Mouse (Mus musculus): ENCODE measurements at regions not wholly inside any gene's neighbourhood (a gene's known extent, or its start where the extent isn't known, plus 50 kb on each side); places are given as distances from the start of the nearest gene placed in this dataset.

DNA sequence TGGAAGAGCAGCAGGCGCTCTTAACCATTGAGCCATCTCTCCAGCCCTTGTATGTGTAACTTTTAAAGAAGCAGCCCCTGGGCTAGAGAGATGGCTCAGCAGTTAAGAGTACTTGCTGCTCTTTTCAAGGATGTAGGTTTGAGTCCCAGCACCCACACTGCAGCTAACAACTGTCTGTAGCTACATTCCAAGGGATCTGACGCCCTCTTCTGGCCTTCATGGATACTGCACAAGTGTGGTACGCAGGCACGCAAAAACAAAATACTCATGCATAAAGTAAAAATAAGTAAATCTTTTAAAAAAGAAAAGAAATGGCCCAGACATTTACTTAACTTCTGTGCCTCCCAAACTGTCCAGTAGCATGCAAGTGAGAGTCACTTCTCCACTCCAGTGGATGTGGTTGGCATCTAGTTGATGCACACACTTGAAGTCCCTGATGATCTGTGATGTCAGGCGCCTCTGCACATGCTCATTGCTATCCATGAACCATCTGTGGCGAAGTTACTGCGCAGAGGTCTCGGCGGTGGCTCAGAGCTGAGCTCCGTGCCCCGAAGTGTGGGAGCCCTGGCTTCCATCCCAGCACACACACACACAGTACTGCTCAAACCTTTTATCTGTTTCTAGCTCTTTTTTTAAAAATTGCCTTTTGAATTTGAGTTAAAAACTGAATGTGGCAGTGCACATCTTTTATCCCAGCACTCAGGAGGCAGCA is 59.0 kb upstream of the Nkx1-1 start:
- Histone ChIP-seq H3K36me3 (replicated peaks; ENCODE audit: low read length) (no peaks in the 10 kb centered on the region), H3K4me1 (peaks cover 5% of the 10 kb centered on the region; the same call in 1 of the 2 replicates), H3K4me3 (replicated peaks) (no peak overlapping the region), H3K27me3 (replicated peaks) (peaks cover 76% of the 10 kb centered on the region), H3K9me3 (peaks cover 3% of the 10 kb centered on the region; the same call in 1 of the 2 replicates)
- TF ChIP-seq FLI1 (IDR thresholded peaks at IDR 0.05; ENCODE audit: low read length) (no peak), GATA1 (IDR thresholded peaks at IDR 0.05; ENCODE audit: borderline replicate concordance, low read length) (no peak)

DNA sequence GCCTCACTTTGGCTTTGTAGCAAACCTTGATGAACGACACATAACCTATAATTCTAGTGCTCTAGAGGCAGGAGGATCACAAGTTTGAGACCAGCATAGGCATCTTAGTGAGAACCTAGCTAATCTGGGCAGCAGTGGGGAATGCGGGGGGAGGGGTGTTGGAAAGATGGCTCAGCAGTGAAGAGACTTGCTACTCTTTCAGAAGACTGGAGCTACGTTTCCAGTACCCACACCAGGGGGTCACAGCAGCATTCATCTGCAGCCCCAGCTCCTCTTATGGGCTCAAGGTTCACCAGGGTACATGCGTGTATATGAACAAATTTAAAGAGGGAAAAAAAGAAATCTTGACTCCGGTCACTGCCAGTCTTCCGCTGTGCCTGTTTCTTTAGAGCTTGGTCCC is 55.5 kb upstream of the Nkx1-1 start:
- Histone ChIP-seq H3K27me3 (replicated peaks) (peaks cover 74% of the 10 kb centered on the region), H3K4me3 (replicated peaks) (no peak overlapping the region), H3K4me1 (no peaks in the 10 kb centered on the region), H3K9me3 (peaks cover 3% of the 10 kb centered on the region; the same call in 1 of the 2 replicates), H3K36me3 (replicated peaks; ENCODE audit: low read length) (no peaks in the 10 kb centered on the region)
- TF ChIP-seq GATA1 (IDR thresholded peaks at IDR 0.05; ENCODE audit: borderline replicate concordance, low read length) = no peak
- TF ChIP-seq FLI1 (IDR thresholded peaks at IDR 0.05; ENCODE audit: low read length) = no peak

DNA sequence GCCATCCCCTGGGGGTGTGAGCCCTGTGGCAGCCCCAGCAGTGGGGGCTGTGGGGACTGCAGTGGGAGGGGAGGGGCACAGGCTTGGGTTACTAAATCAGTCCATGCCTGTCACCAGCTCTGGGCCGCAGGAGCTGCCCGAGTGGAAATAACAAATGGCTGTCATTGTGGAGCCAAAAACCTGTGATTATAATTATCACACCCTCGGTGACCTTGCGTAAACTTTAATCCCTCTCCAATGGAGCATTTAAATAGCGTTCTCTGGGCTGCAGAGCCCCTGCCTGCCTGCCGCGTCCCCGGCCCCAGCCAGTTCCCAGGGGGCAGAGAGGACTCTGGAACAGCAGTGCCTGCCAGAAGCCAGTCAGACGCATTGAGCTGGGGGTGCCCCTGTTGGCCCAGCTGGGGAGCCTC is 54.4 kb upstream of the Nkx1-1 start:
- Histone ChIP-seq H3K4me1 (no peaks in the 10 kb centered on the region), H3K36me3 (replicated peaks; ENCODE audit: low read length) (no peaks in the 10 kb centered on the region), H3K4me3 (replicated peaks) (no peak overlapping the region), H3K27me3 (replicated peaks) (peaks cover 82% of the 10 kb centered on the region), H3K9me3 (peaks cover 3% of the 10 kb centered on the region; the same call in 1 of the 2 replicates)
- TF ChIP-seq GATA1 (IDR thresholded peaks at IDR 0.05; ENCODE audit: borderline replicate concordance, low read length) = no peak
- no peak for TF ChIP-seq FLI1 (IDR thresholded peaks at IDR 0.05; ENCODE audit: low read length)

DNA sequence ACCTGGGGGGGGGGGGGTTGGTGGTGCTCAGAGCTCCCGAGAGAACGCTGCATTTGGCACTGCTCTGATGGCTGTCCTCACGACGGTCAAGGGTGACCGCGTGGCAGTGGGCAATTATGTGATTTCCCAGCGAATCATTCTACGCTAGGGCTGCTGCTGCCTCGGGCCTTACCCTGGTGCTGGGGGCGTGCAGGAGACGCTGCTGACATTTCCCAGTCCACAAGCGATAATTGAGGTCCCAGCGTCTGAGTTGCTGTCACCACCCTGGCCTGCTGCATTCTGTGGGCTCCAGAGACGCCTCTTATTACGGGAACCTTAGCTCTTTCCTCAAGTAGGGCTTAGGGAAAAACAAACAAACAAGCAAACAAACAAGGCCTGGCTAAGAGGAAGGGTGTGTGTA is 52.0 kb upstream of the Nkx1-1 start:
- Histone ChIP-seq H3K9me3 (no peaks in the 10 kb centered on the region), H3K36me3 (replicated peaks; ENCODE audit: low read length) (no peaks in the 10 kb centered on the region), H3K27me3 (replicated peaks) (peaks cover 85% of the 10 kb centered on the region), H3K4me1 (no peaks in the 10 kb centered on the region), H3K4me3 (replicated peaks) (no peak overlapping the region)
- no peak for TF ChIP-seq FLI1 (IDR thresholded peaks at IDR 0.05; ENCODE audit: low read length)
- no peak for TF ChIP-seq GATA1 (IDR thresholded peaks at IDR 0.05; ENCODE audit: borderline replicate concordance, low read length)
